15 mouse cellular contexts compared by ENCODE assay signal in the genomic region with DNA sequence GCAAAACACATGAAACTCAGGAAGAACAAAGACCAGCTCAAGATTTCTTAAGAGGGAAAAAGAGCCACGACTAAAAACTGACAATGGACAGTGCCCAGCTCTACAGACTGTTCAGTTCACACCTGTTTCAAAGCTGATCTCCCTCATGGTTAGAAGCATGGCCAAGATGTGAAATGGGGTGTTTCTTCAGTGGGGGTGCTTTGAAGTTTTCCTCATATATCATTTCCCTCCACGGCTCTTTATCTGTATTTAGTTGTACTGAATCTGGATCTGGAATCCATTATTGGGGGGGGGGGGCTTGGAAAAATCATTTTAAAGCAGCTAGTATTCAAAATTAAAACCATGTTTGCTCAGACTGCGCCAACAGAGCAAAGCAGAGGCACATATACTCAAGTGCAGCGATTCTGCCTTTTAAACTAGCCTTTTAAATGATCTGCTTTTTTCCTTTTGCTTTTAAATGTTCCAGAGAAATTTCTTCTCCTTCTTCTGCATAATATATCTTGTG.
"Had no signal": no experiment of that assay in that cellular context is flagged by ENCODE, and none has a peak within 500 bp of the region (broad histone marks: within the 10 kb centered on the region; RNA-seq: fewer than 3 reads in every experiment).

No protein-coding gene starts in this region.

- H3K9ac ChIP-seq: kidney, embryonic 15.5 days; limb, embryonic 15.5 days; liver, embryonic 14.5 days; liver, postnatal 0 days; lung, embryonic 14.5 days; midbrain, embryonic 13.5 days had no signal

- H3K4me2 ChIP-seq: kidney, embryonic 15.5 days; limb, embryonic 15.5 days; liver, embryonic 11.5 days; lung, embryonic 14.5 days; midbrain, embryonic 13.5 days had no signal

- H3K27ac ChIP-seq: kidney, embryonic 15.5 days; limb, embryonic 15.5 days; liver, embryonic 14.5 days; midbrain, embryonic 13.5 days had no signal

- H3K9me3 ChIP-seq: kidney, embryonic 15.5 days; limb, embryonic 15.5 days; midbrain, embryonic 13.5 days had no signal

- H3K36me3 ChIP-seq: kidney, embryonic 15.5 days; limb, embryonic 15.5 days; midbrain, embryonic 13.5 days had no signal

- H3K4me1 ChIP-seq: kidney, embryonic 15.5 days; limb, embryonic 15.5 days; midbrain, embryonic 13.5 days had no signal

- ATAC-seq: liver, postnatal 0 days; lung, postnatal 0 days; midbrain, embryonic 13.5 days had no signal

- DNase-seq: kidney, adult 8-10 months; kidney, postnatal 10 days; kidney, postnatal 4 days; left cerebral cortex, postnatal 4 days; liver, postnatal 0 days; lung, embryonic 14.5 days; lung, postnatal 4 days; thymus, adult 18-20 months; thymus, postnatal 36 days had no signal

- H3K4me3 ChIP-seq: kidney, embryonic 15.5 days; limb, embryonic 15.5 days; midbrain, embryonic 13.5 days had no signal

- H3K27me3 ChIP-seq: kidney, embryonic 15.5 days; limb, embryonic 15.5 days; midbrain, embryonic 13.5 days had no signal
